Mouse (Mus musculus): ENCODE measurements at regions not wholly inside any gene's neighbourhood (a gene's known extent, or its start where the extent isn't known, plus 50 kb on each side); places are given as distances from the start of the nearest gene placed in this dataset.
"Not testable (repeated sequence)": the region's sequence is repeated elsewhere in the genome, so short reads cannot be mapped to it uniquely, and the experiment has no call there.

DNA sequence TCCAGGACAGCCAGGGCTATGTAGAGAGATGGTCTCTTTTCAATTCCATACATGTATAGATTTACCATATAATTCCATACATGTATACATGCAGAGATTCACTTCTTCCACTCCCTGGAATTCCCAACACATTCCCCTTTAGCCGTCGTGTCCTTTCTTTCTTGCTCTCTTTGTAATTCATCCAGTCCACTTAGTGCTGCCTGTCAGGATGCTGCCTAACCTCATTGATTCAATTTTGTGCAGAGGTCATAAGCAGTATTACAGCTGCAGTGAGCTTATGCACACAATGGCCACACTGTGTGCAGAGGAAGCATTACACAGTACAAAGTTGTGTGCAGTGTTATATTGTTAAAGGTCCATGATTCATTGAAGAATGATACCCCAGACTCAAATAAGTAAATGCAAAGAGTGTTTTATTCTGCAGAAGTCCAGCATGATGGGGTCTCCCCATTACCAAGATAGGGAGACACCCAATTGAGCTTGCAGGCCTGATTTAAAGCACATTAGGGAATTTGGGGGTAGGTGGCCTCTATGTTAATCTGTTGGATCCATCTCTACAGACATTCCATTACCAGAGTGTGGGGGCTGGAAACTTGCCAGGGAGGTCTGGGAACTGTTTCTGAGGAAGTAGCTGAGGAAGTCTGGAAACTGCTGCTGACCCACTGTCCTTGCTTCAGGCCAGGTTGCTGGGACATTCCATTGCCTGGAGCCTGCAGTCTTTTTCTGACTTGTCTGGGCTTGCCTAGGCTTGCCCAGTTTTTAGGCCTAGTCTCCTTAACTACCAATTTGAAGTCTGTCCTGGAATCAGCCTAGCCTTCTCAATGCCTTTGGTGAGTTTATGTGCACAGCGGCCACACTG lies 72.8 kb downstream of the Fam161a start:
- H3K4me3 ChIP-seq (replicated peaks) = no peak overlapping the region
- no peaks in the 10 kb centered on the region for H3K36me3 ChIP-seq
- H3K27ac ChIP-seq (replicated peaks) = no peak overlapping the region
- H3K4me1 ChIP-seq = no peaks in the 10 kb centered on the region
- H3K4me2 ChIP-seq (replicated peaks) = no peak overlapping the region
- no peak for ATAC-seq (ENCODE audit: insufficient number of reproducible peaks, low FRiP score, low TSS enrichment, low read depth)
- 63% methylated on average over 3 of the region's 3 CpGs for WGBS
- no peaks in the 10 kb centered on the region for H3K9me3 ChIP-seq (replicated peaks)
- H3K27me3 ChIP-seq = no peaks in the 10 kb centered on the region
- H3K9ac ChIP-seq = no peak overlapping the region

DNA sequence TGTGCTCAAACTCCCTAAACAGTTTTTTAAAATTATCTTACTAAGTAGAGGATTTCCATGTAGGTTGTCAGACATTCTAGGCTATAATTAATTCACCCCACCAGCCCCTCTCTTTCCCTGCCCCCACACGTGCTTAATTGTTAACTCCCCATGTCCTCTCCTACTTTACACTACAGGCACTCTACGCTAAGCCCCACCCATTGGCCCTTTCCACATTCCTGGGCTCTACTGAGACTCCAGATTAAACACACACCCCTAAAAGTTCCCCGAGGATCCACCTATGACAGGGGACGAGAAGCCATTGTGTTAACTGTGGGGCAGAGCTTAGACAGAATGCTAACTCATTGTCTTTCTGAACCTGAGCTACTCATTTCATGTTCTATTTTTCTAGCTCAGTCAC lies 74.3 kb downstream of the Fam161a start:
- no peaks in the 10 kb centered on the region for H3K9me3 ChIP-seq (replicated peaks)
- no peaks in the 10 kb centered on the region for H3K36me3 ChIP-seq
- H3K9ac ChIP-seq = no peak overlapping the region
- no peak overlapping the region for H3K4me2 ChIP-seq (replicated peaks)
- no peaks in the 10 kb centered on the region for H3K4me1 ChIP-seq
- H3K27ac ChIP-seq (replicated peaks) = no peak overlapping the region
- no peaks in the 10 kb centered on the region for H3K27me3 ChIP-seq
- H3K4me3 ChIP-seq (replicated peaks) = no peak overlapping the region
- WGBS = 53% methylated on average over 4 of the region's 4 CpGs
- no peak for ATAC-seq (ENCODE audit: insufficient number of reproducible peaks, low FRiP score, low TSS enrichment, low read depth)

DNA sequence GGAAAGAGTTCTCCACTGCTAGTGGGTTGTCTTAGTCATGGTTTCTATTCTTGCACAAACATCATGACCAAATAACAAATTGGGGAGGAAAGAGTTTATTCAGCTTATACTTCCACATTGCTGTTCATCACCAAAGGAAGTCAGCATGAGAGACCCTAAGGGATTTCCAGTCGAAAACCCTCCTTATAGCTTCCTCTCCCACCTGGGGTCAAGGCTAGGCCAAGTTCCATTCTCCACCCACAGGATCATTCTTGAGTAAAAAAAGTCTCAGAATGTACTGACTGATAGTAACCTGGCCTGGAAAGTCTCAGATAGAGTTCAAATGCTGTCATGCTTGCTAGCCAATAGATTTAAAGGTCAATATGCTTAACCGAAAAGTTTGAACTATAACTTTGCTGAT lies 76.5 kb downstream of the Fam161a start:
- WGBS = 79% methylated on average over 2 of the region's 2 CpGs

DNA sequence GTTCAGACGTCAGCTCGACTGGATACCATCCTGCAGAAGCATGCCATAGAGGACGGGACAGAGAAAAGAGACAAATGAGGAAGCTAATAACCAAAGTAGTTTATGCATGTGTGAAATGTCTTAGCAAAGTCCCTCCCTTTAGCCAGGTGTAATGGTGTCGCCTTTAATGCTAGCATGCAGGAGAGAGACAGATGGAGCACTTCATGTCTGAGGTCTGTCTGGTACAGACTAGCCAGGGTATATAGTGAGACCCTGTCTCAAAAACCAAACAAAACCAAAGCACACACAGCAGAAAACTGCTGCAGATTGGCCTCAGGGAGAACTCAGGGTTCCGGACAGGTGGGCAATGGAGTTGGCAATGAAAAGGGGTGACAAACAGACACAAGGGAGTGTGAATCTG lies 88.0 kb downstream of the Fam161a start:
- WGBS = 77% methylated on average over 5 of the region's 5 CpGs
- Histone ChIP-seq H3K4me1 (no peaks in the 10 kb centered on the region), H3K36me3 (no peaks in the 10 kb centered on the region), H3K9me3 (replicated peaks) (no peaks in the 10 kb centered on the region), H3K9ac (no peak overlapping the region), H3K4me2 (replicated peaks) (no peak overlapping the region), H3K4me3 (replicated peaks) (no peak overlapping the region), H3K27ac (replicated peaks) (no peak overlapping the region), H3K27me3 (no peaks in the 10 kb centered on the region)
- ATAC-seq (ENCODE audit: insufficient number of reproducible peaks, low FRiP score, low TSS enrichment, low read depth) = no peak

More for the DNA sequence above, 76.5 kb downstream of the Fam161a start:
- not testable (repeated sequence) for H3K9ac ChIP-seq; H3K36me3 ChIP-seq; H3K4me2 ChIP-seq (replicated peaks); H3K4me3 ChIP-seq (replicated peaks); H3K9me3 ChIP-seq (replicated peaks); H3K27me3 ChIP-seq; H3K4me1 ChIP-seq; H3K27ac ChIP-seq (replicated peaks); ATAC-seq (ENCODE audit: insufficient number of reproducible peaks, low FRiP score, low TSS enrichment, low read depth)

DNA sequence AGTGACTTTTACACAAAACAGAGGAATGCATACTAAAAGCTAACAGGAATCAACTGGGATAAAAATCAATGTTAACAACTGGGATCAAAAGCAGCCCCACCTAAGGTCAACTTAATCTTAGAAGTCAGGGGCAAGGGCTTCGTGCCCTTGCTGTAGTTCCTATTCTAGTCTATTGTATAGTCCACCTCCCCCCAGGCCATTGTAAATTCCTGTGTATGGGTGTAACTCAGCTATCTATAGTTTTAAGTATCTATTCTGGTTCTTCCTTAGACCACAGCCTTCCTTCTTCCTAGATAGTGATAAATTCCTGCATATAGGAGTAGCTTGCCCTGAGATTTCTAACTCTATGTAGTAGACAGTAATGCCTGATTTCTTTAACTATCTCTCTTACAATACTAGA lies 88.4 kb downstream of the Fam161a start:
- not testable (repeated sequence) for H3K27me3 ChIP-seq; H3K4me3 ChIP-seq (replicated peaks); H3K4me2 ChIP-seq (replicated peaks); H3K9me3 ChIP-seq (replicated peaks); ATAC-seq (ENCODE audit: insufficient number of reproducible peaks, low FRiP score, low TSS enrichment, low read depth); H3K4me1 ChIP-seq; H3K36me3 ChIP-seq; H3K9ac ChIP-seq; H3K27ac ChIP-seq (replicated peaks)
- 49% methylated on average over 1 of the region's 1 CpGs for WGBS

DNA sequence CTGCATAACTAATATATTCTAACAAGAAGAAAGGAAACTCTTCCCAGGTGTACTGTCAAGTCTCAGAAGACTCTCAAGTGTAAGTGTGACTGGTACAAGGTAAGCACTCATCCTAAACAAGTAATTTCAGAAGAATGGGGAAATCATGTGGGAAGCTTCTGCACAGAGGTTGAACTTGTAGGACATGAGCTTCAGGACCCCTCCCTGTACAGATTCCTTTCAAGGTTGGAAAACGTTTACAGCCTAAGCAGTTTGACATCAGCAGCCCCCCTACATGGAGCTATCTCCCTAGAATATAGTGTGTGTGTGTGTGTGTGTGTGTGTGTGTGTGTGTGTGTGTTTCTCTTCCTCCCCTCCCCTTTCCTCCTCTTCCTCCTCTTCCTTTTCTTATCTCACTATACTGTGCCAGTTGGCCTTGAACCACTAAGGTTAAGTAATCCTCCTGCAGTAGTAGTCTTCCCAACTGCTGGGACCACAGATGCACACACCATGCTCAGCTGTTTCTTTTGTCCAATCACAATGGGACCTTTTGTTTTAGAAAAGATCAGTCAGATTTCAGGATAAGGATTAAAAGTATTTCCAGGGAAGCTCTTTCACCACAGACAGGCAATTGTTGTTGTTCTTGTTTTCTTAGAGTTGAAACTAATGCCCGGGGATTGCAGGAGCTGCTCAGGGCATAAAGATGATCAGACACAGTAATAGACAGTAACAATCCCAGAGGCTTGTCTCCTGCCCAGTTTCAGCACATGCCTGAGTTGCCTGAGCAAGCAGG lies 89.3 kb downstream of the Fam161a start:
- Histone ChIP-seq H3K27ac (replicated peaks) (no peak overlapping the region), H3K4me2 (replicated peaks) (no peak overlapping the region), H3K4me3 (replicated peaks) (no peak overlapping the region), H3K4me1 (no peaks in the 10 kb centered on the region), H3K36me3 (no peaks in the 10 kb centered on the region), H3K9me3 (replicated peaks) (no peaks in the 10 kb centered on the region), H3K9ac (no peak overlapping the region), H3K27me3 (no peaks in the 10 kb centered on the region)
- ATAC-seq (ENCODE audit: insufficient number of reproducible peaks, low FRiP score, low TSS enrichment, low read depth) = no peak
- WGBS = 47% methylated on average over 2 of the region's 2 CpGs

DNA sequence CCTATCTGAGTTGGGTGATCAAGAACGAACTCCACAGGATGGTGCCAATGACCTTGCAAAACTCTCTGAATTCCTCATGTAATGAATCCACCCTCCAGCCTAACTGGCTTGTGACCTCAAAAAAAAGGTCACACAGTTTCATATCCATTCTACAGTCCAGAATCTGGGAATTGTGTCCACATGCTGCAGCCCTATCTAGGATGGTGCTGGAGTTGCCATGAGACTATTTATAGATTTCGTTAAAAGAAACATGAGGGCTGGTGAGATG lies 89.8 kb downstream of the Fam161a start:
- Histone ChIP-seq H3K27me3 (no peaks in the 10 kb centered on the region), H3K27ac (replicated peaks) (no peak overlapping the region), H3K36me3 (no peaks in the 10 kb centered on the region), H3K4me1 (no peaks in the 10 kb centered on the region), H3K9me3 (replicated peaks) (no peaks in the 10 kb centered on the region), H3K4me3 (replicated peaks) (no peak overlapping the region), H3K4me2 (replicated peaks) (no peak overlapping the region), H3K9ac (no peak overlapping the region)
- no peak for ATAC-seq (ENCODE audit: insufficient number of reproducible peaks, low FRiP score, low TSS enrichment, low read depth)
- 70% methylated on average over 2 of the region's 2 CpGs for WGBS

DNA sequence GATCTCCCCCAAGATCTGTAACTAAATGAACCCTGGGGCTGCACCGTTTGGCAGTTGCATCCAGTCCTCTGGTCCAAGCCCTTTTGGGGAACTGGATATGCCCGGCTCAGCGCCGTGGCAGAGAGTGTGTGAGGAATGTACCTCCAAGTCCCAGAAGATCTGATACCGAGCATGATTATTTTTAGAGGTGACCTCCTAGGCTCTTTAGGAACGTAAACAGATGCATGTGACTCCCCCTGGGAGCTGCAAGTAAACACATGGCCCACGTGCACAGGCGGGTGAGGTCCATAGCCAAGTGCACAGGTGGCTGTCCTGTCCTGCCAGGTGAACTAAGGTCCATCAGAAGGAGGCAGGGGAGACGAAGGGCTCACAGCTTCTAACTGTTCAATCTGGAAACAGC lies 107.3 kb downstream of the Fam161a start:
- ATAC-seq (ENCODE audit: insufficient number of reproducible peaks, low FRiP score, low TSS enrichment, low read depth) = no peak
- no peaks in the 10 kb centered on the region for H3K4me1 ChIP-seq

DNA sequence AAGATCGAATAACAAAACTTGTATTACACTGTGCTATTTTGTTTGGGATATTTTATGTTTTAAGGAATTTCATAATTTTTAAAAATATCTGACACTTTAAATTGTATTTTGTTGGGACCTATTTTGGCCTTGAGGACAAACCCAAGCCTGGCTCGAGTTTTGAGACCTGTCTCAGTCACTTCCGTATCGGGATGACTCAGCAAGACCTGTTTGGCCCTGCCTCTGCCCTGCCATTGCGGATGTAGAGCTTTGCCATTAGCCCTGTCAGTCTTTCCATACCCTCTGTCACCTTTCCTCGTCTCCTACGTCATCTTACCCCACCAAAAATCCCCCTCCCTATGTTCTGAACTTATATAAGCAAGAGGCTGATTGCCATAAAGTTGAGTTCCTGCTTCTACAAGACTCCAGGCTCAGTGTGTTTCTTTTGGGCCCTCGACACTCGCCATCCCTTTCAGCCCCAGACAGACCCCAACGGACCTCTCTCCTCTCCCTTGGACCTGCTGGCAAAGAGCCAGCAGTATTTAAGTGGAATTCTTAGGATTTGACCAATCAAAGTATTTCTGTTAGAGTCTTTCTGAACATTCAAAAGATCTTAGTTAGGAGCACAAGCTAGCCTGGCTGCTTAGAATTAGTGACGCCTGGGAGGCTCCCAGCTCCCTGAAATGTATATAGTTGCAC lies 113.3 kb downstream of the Fam161a start:
- Histone ChIP-seq H3K9ac (no peak overlapping the region), H3K4me2 (replicated peaks) (no peak overlapping the region), H3K9me3 (replicated peaks) (no peaks in the 10 kb centered on the region), H3K27ac (replicated peaks) (no peak overlapping the region), H3K4me3 (replicated peaks) (no peak overlapping the region), H3K36me3 (no peaks in the 10 kb centered on the region), H3K4me1 (no peaks in the 10 kb centered on the region; the same call in 1 of the 2 replicates), H3K27me3 (no peaks in the 10 kb centered on the region)
- 77% methylated on average over 11 of the region's 11 CpGs for WGBS
- no peak for ATAC-seq (ENCODE audit: insufficient number of reproducible peaks, low FRiP score, low TSS enrichment, low read depth)

More for the DNA sequence above, 107.3 kb downstream of the Fam161a start:
- Histone ChIP-seq H3K36me3 (no peaks in the 10 kb centered on the region), H3K9ac (no peak overlapping the region), H3K4me3 (replicated peaks) (no peak overlapping the region), H3K27me3 (no peaks in the 10 kb centered on the region), H3K4me2 (replicated peaks) (no peak overlapping the region), H3K9me3 (replicated peaks) (no peaks in the 10 kb centered on the region; the same call in 1 of the 2 replicates), H3K27ac (replicated peaks) (no peak overlapping the region)
- WGBS = 74% methylated on average over 9 of the region's 9 CpGs

DNA sequence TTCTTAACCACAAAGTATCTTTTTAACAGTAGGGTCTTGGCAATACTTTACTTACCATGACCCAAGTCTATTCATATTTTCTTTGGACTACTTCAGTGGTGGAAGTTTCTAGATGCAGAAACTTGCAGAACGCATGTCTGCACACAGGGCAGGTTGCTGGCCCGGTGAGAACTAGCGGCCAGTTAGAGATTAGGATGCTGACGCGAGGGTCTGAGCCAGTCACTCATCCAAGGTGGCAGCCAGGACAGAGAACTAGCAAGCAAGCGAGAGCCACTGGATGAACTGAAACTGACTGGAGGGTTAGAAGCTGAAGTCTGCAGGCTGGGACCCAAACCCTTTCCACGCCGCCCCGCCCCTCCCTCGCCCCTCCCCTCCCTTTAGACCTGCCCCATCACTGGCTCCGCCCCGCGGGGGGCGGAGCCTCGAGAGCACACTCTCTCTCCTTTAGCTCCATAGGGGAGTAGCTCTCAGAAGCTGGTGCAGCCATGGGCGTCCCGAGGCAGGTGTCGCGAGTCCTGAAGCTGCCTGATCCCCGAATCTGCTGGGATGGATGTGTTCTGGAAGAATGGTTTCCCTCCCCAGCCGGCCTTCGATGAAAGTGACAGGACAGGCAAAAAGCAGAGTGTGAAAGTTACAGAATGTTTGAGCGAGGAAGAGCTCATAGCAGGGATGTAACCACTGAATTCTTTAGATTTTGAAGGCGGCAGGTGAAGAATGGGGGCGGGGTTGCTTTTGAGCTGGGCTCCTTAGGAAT lies 117.0 kb downstream of the Fam161a start:
- ATAC-seq (ENCODE audit: insufficient number of reproducible peaks, low FRiP score, low TSS enrichment, low read depth) = peak; percentile 90
- Histone ChIP-seq H3K4me2 (replicated peaks) (peak overlapping the region; percentile 59), H3K4me1 (no peaks in the 10 kb centered on the region; the same call in 1 of the 2 replicates), H3K9me3 (replicated peaks) (no peaks in the 10 kb centered on the region), H3K27ac (replicated peaks) (no peak overlapping the region), H3K9ac (no peak overlapping the region), H3K4me3 (replicated peaks) (peak overlapping the region; percentile 38), H3K36me3 (no peaks in the 10 kb centered on the region), H3K27me3 (no peaks in the 10 kb centered on the region)
- 4% methylated on average over 21 of the region's 25 CpGs for WGBS

DNA sequence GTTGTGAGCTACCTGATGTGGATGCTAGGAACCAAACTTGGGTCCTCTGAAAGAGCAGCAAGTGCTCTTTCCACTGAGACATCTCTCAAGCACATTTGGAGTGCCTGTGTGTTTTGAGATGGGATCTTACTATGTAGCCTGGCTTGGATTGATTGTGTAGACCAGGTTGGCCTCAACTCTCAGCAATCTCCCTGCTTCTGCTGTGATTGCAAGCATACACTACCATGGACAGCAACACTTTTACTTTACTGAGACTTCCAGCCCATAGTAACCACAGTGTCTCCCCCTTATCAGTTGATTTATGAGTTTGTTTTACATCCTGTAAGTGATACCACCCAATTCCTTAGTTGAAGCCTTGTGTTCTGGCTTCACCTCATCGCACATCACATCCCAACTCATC lies 123.8 kb downstream of the Fam161a start:
- H3K9ac ChIP-seq = no peak overlapping the region
- H3K27me3 ChIP-seq = no peaks in the 10 kb centered on the region
- H3K9me3 ChIP-seq (replicated peaks) = no peaks in the 10 kb centered on the region
- H3K27ac ChIP-seq (replicated peaks) = no peak overlapping the region
- no peak for ATAC-seq (ENCODE audit: insufficient number of reproducible peaks, low FRiP score, low TSS enrichment, low read depth)
- no peaks in the 10 kb centered on the region for H3K36me3 ChIP-seq
- 55% methylated on average over 1 of the region's 1 CpGs for WGBS
- no peak overlapping the region for H3K4me3 ChIP-seq (replicated peaks)
- no peaks in the 10 kb centered on the region for H3K4me1 ChIP-seq
- no peak overlapping the region for H3K4me2 ChIP-seq (replicated peaks)
